Mouse (Mus musculus) CH12.LX (cell line): ENCODE measurements around the gene Bcas3. TPM values are rescaled to one million over a fixed set of nuclear protein-coding genes. Genes with fewer than 3 reads are reported as not detected.
A peak's percentile ranks its signal among the peaks of the same experiment; 100 is the strongest.

ENCODE experiments used
- DNase-seq: peaks from one replicate; pipeline ENCODE4 v3.0.0-alpha.2; 2013; ENCODE audit errors: extremely low read depth
- H3K27ac ChIP-seq: 2 replicates; pipeline ENCODE4 v1.5.1; 2012; ENCODE audit warnings: low read depth, mild to moderate bottlenecking, control low read depth, moderate library complexity; ENCODE audit not compliant: insufficient read depth
- H3K27me3 ChIP-seq: replicated peaks from 2 replicates; pipeline ENCODE3; 2012; ENCODE audit warnings: inconsistent platforms
- H3K36me3 ChIP-seq, 2 experiments: replicated peaks in 1 of 2; 2 replicates each; pipeline versions ENCODE3 to v1.6.1; 2012; ENCODE audit warnings: inconsistent platforms in 1 of 2, low read length in 1 of 2, mild to moderate bottlenecking in 1 of 2, mixed read lengths in 1 of 2, moderate library complexity in 1 of 2; ENCODE audit not compliant: control insufficient read depth in 1 of 2, insufficient read depth in 1 of 2
- H3K4me1 ChIP-seq, 2 experiments: 2 replicates each; pipeline ENCODE4 v1.6.1; 2012; ENCODE audit warnings: inconsistent platforms in 1 of 2, moderate library complexity in 1 of 2; ENCODE audit not compliant: insufficient read depth in 2 of 2, control insufficient read depth in 1 of 2
- H3K4me2 ChIP-seq: 2 replicates; pipeline ENCODE4 v1.6.1; 2012; ENCODE audit warnings: low read depth, mild to moderate bottlenecking, control low read depth; ENCODE audit not compliant: poor library complexity, insufficient read depth, severe bottlenecking
- H3K4me3 ChIP-seq, 3 experiments: fragments of 150-350 bp in 1 of 3; sonication (generic) in 1 of 3; replicated peaks in 1 of 3; 2 replicates each; pipeline versions ENCODE3 to v1.5.1; 2011 to 2012; ENCODE audit warnings: low read depth in 2 of 3, low read length in 2 of 3, mild to moderate bottlenecking in 2 of 3, moderate library complexity in 2 of 3, control low read depth in 1 of 3, improper control_type of control experiment in 1 of 3, inconsistent platforms in 1 of 3, mixed read lengths in 1 of 3; ENCODE audit not compliant: poor library complexity in 1 of 3
- H3K79me2 ChIP-seq: replicated peaks from 2 replicates; pipeline ENCODE4 v1.6.1; 2012; ENCODE audit warnings: mild to moderate bottlenecking, moderate library complexity; ENCODE audit not compliant: control insufficient read depth, poor library complexity, insufficient read depth, severe bottlenecking; ENCODE audit errors: extremely low read depth
- H3K9ac ChIP-seq: 2 replicates; pipeline ENCODE4 v1.6.1; 2012; ENCODE audit warnings: low read depth, mild to moderate bottlenecking, control low read depth, moderate library complexity; ENCODE audit not compliant: insufficient read depth
- H3K9me3 ChIP-seq: replicated peaks from 2 replicates; pipeline ENCODE3; 2012; ENCODE audit warnings: low read length, inconsistent platforms, mixed read lengths
- CHD1 ChIP-seq: IDR thresholded peaks from 2 replicates; pipeline ENCODE4 v1.6.1; 2012; ENCODE audit warnings: low read depth, low read length, improper control_type of control experiment, inconsistent platforms
- CHD2 ChIP-seq: IDR thresholded peaks from 2 replicates; pipeline ENCODE4 v1.6.1; 2011; ENCODE audit warnings: low read length, improper control_type of control experiment
- CTCF ChIP-seq, 2 experiments: IDR thresholded peaks in 1 of 2; conservative IDR thresholded peaks in 1 of 2; 2 replicates each; pipeline ENCODE4 v1.5.1; 2011 to 2012; ENCODE audit warnings: low read depth in 2 of 2, low read length in 2 of 2, improper control_type of control experiment in 1 of 2, inconsistent platforms in 1 of 2, mild to moderate bottlenecking in 1 of 2, moderate library complexity in 1 of 2
- E2F4 ChIP-seq: IDR thresholded peaks from 2 replicates; pipeline ENCODE4 v1.6.1; 2011; ENCODE audit warnings: low read depth, low read length, improper control_type of control experiment; ENCODE audit not compliant: insufficient replicate concordance
- ELF1 ChIP-seq: IDR thresholded peaks from 2 replicates; pipeline ENCODE4 v1.6.1; 2014; ENCODE audit warnings: low read depth, mild to moderate bottlenecking, inconsistent platforms, low read length, improper control_type of control experiment
- GABPA ChIP-seq: IDR thresholded peaks from 2 replicates; pipeline ENCODE4 v1.6.1; 2012; ENCODE audit warnings: low read depth, low read length, improper control_type of control experiment, inconsistent platforms; ENCODE audit not compliant: insufficient replicate concordance
- HCFC1 ChIP-seq: IDR thresholded peaks from 2 replicates; pipeline ENCODE4 v1.6.1; 2012; ENCODE audit warnings: low read depth, mild to moderate bottlenecking, inconsistent platforms, low read length, improper control_type of control experiment
- JUND ChIP-seq: conservative IDR thresholded peaks from 2 replicates; pipeline ENCODE4 v1.6.1; 2011; ENCODE audit warnings: low read depth, low read length, improper control_type of control experiment
- MAFK ChIP-seq: IDR thresholded peaks from 2 replicates; pipeline ENCODE4 v1.6.1; 2011; ENCODE audit warnings: low read length, improper control_type of control experiment; ENCODE audit not compliant: insufficient replicate concordance
- MAZ ChIP-seq: IDR thresholded peaks from 2 replicates; pipeline ENCODE4 v1.6.1; 2012; ENCODE audit warnings: low read depth, mild to moderate bottlenecking, inconsistent platforms, low read length, improper control_type of control experiment, moderate library complexity
- MXI1 ChIP-seq: IDR thresholded peaks from 2 replicates; pipeline ENCODE4 v1.6.1; 2011; ENCODE audit warnings: mild to moderate bottlenecking, low read depth, low read length, improper control_type of control experiment
- MYC ChIP-seq: IDR thresholded peaks from 2 replicates; pipeline ENCODE4 v1.6.1; 2011; ENCODE audit warnings: low read depth, mild to moderate bottlenecking, improper control_type of control experiment, low read length
- NELFE ChIP-seq: IDR thresholded peaks from 2 replicates; pipeline ENCODE4 v1.6.1; 2011; ENCODE audit warnings: low read depth, low read length, improper control_type of control experiment
- RAD21 ChIP-seq: IDR thresholded peaks from 2 replicates; pipeline ENCODE4 v1.6.1; 2011; ENCODE audit warnings: low read depth, mild to moderate bottlenecking, low read length, improper control_type of control experiment, moderate library complexity
- RCOR1 ChIP-seq: conservative IDR thresholded peaks from 2 replicates; pipeline ENCODE4 v1.6.1; 2012; ENCODE audit warnings: low read depth, mild to moderate bottlenecking, inconsistent platforms, low read length, improper control_type of control experiment
- SMC3 ChIP-seq: IDR thresholded peaks from 2 replicates; pipeline ENCODE4 v1.6.1; 2011; ENCODE audit warnings: low read depth, low read length, improper control_type of control experiment
- USF2 ChIP-seq: conservative IDR thresholded peaks from 2 replicates; pipeline ENCODE4 v1.6.1; 2011; ENCODE audit warnings: low read depth, low read length, improper control_type of control experiment
- ZNF384 ChIP-seq: IDR thresholded peaks from 2 replicates; pipeline ENCODE4 v1.6.1; 2012; ENCODE audit warnings: low read depth, low read length, improper control_type of control experiment, inconsistent platforms
- dilution Hi-C: fragments of 300-500 bp; cut with MboI; formaldehyde crosslinking; loops from 2 replicates; pipeline ENCODE4 v1.14.3; 2020; ENCODE audit warnings: low sequenced_read_pairs; ENCODE audit not compliant: extremely low pct_unique_long_range_greater_than_20kb, extremely low pct_ligation_motif_present
- in situ Hi-C: fragments of 300-500 bp; cut with MboI; formaldehyde crosslinking; loops from 3 replicates; pipeline ENCODE4 v1.14.3; 2019; ENCODE audit warnings: low sequenced_read_pairs, low pct_ligation_motif_present, low pct_unique_long_range_greater_than_20kb, mixed read lengths
- polyA plus RNA-seq: library from polyadenylated mRNA; unstranded; fragments of >175 nt; gene quantifications from 2 replicates; pipeline ENCODE4 v1.2.1, GENCODE M21; 2012; ENCODE audit warnings: low read depth; ENCODE audit not compliant: insufficient read length
- total RNA-seq, 2 experiments: library from RNA; depleted of rRNA; stranded (reverse); fragments of 300-350 nt in 1 of 2; fragments of >200 nt in 1 of 2; gene quantifications; 2 replicates each; pipeline ENCODE4 v1.2.3; 2012 to 2014

The Bcas3 gene
- total and polyA plus RNA-seq, 3 experiments: 8.2 to 21.3 (median 9.7) TPM

DNA sequence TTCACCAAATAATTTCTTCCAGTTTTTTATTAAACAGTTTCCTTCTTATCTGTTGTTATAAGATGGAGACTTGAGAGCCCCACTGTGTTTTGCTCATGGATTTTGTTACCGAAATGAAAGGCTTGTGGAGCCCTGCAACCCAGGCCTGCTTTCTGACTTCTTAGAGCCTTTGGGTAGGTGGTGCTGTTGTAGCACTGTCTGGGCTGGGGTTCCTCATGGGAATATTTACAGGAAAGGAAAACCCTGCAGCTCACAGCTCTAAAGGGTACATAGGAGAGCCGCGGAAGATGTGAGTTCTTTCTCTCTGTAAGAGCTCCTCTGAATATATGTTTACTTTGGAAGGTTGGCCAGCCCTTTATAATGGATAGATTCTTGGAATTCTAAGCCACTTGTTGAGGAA, 41.0 kb downstream of the Bcas3 start:
- no peaks in the 10 kb centered on the region; a peak in 1 of 4 replicates for H3K4me1 ChIP-seq
- no peak overlapping the region for H3K27ac ChIP-seq
- no peak for DNase-seq
- TF ChIP-seq SMC3: no peak
- TF ChIP-seq CTCF (conservative IDR thresholded peaks at IDR 0.05 in 1 of 2, IDR thresholded peaks at IDR 0.05 in 1 of 2; ENCODE audit: low read depth in 2 of 2, low read length in 2 of 2): peak in 1 of 2 experiments; percentile 22; a peak in 1 of 4 replicates
- no peak for TF ChIP-seq GABPA
- TF ChIP-seq RAD21: peak; percentile 5; the same call in 1 of the 2 replicates
- dilution Hi-C loops (no loop called here), in situ Hi-C loops (no loop called here)
- no peak overlapping the region for H3K9ac ChIP-seq
- no peaks in the 10 kb centered on the region for H3K9me3 ChIP-seq
- H3K4me2 ChIP-seq: no peak overlapping the region
- no peaks in the 10 kb centered on the region for H3K79me2 ChIP-seq
- peaks cover 0 to 2% of the 10 kb centered on the region in 2 experiments for H3K36me3 ChIP-seq
- H3K4me3 ChIP-seq: no peak overlapping the region
- H3K27me3 ChIP-seq: no peaks in the 10 kb centered on the region

DNA sequence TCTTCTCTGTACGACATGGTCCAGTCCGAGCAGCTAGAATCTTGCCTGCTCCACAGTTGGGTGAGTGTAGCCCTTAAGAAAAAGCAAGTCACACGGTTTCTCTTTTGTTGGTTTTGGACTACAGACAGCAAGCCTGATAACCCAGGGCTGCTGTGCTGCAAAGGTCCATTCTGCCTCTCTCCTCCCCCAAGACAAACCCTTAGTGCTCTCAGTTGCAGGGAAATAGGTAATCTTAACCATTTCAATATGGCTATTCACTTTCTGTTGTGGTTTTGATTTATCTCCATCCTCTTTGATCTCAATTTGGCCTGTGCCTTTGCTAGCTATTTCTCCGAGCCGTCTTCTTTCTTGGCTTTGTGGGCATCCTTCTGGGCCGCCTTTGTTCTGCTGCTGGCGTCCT, 42.4 kb downstream of the Bcas3 start:
- Histone ChIP-seq H3K9ac (no peak overlapping the region), H3K4me2 (no peak overlapping the region), H3K4me1 (no peaks in the 10 kb centered on the region; a peak in 1 of 4 replicates), H3K36me3 (peaks cover 0 to 2% of the 10 kb centered on the region in 2 experiments), H3K27me3 (no peaks in the 10 kb centered on the region), H3K79me2 (no peaks in the 10 kb centered on the region), H3K4me3 (no peak overlapping the region), H3K9me3 (no peaks in the 10 kb centered on the region), H3K27ac (no peak overlapping the region)
- TF ChIP-seq ZNF384 (no peak), HCFC1 (no peak), CHD2 (no peak), MXI1 (no peak), CHD1 (no peak), NELFE (no peak), ELF1 (no peak), MYC (no peak), E2F4 (no peak), MAFK (no peak), RAD21 (no peak), RCOR1 (no peak), MAZ (no peak), JUND (no peak), CTCF (conservative IDR thresholded peaks at IDR 0.05 in 1 of 2, IDR thresholded peaks at IDR 0.05 in 1 of 2; ENCODE audit: low read depth in 2 of 2, low read length in 2 of 2) (no peak), USF2 (no peak)
- dilution Hi-C loops: no loop called here
- DNase-seq: no peak
- in situ Hi-C loops: no loop called here
